Mouse (Mus musculus) small intestine, adult 2 months (tissue): ENCODE measurements around the gene Ahcyl2.

Source experiments
- CTCF ChIP-seq: fragments of 200-500 bp; IDR thresholded peaks from 2 replicates; pipeline ENCODE4 v1.5.1; 2012; ENCODE audit warnings: low read depth, mild to moderate bottlenecking, control low read depth, inconsistent platforms, low read length, moderate library complexity, mixed read lengths; ENCODE audit not compliant: insufficient replicate concordance, insufficient read length; ENCODE audit errors: extremely low read depth
- POLR2A ChIP-seq: fragments of 200-500 bp; IDR thresholded peaks from 2 replicates; pipeline ENCODE4 v1.6.1; 2012; ENCODE audit warnings: low read depth, mild to moderate bottlenecking, control low read depth, inconsistent platforms, low read length, moderate library complexity

DNA sequence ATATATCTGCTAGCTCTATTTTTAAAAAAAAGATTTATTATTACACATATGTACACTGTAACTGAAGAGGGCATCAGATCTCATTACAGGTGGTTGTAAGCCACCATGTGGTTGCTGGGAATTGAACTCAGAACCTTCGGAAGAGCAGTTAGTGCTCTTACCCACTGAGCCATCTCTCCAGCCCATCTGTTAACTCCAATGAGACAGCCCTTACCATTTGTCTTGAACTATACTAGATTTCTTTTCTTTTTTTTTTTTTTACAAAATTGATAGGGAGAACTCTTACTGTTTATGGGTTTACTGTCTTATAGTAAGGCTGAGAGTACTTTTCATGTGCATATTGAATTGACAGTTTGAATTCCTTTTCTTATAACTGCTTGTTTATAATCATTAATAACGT, 12.8 kb downstream of the Ahcyl2 start:
- TF ChIP-seq CTCF (no peak), POLR2A (no peak)
